Mouse (Mus musculus) mesoderm, embryonic 11.5 days (tissue): ENCODE results near the gene Mab21l3.

Experiments
- DNase-seq: peaks from one replicate; pipeline ENCODE4 v3.0.0-alpha.2; 2012; ENCODE audit warnings: low read depth, low spot score

The Mab21l3 gene

DNA sequence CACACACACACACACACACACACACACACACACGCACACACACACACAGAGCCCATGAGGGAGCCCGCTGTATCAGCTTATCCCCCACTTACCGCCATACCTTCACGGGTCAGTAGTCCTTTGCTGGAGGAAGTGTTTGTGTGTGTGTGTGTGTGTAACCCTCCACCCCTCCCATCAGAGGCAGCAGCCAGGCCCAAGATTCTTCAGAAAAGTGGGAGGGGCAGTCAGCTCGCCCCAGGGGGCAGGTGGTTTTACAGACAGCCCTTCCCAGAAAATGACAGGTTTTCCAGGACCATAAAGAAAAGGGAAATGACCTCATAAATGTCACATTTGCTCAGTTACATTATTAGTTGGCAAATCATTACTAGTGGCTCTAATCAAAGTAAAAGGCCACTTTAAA is at the start of gene Mab21l3:
Gene Mab21l3 (minus strand): TSS at position 144 of the 400 bp plus-strand sequence.
- no peak for DNase-seq

DNA sequence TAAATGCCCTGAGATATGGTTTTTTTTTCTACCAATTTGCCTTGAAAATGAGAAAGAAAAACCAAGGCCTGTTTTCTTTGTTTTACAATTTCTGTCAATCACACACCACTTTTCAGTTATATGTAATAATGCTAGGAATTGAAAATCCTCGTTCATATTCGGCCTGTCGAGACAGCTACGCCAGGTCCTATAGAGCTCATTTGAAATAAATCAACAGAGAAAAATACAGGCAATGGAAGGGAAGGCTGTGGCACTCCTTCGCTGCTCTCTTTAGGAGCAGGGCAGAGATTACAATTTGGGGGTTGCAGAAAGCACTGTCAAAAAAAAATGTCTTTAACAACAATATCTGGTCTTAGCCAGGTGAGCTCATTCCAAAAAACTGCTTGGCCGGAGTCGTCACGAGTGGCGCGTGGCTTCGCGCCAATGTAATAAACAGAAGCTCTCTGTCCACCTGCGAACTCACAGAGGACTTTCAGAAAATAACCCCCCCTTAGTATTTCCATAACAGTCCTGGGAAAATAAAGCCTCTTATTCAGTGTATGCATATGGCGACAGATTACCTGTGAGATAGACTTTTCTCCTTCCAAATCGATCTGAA is 48.7 kb upstream of the Mab21l3 start:
- DNase-seq: no peak

DNA sequence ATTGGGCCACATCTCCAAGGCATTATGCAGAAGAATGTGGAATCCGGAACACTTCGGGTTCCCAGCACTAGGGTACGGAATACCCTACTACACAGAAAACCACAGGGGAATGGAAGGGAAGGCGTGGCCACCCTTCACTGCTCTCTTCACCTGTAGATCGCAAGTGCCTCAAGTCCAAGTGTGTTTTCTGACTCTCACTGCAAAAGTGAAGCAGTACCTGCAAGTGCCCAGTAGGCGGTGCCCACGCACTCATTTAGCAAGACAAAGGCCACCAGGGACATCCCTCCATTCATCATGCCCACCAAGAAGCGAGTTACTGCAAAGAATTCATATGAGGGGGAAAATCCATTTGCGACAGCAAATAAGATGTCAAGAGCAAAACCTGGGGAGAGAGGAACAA is 48.1 kb upstream of the Mab21l3 start:
- DNase-seq: peak; percentile 92

DNA sequence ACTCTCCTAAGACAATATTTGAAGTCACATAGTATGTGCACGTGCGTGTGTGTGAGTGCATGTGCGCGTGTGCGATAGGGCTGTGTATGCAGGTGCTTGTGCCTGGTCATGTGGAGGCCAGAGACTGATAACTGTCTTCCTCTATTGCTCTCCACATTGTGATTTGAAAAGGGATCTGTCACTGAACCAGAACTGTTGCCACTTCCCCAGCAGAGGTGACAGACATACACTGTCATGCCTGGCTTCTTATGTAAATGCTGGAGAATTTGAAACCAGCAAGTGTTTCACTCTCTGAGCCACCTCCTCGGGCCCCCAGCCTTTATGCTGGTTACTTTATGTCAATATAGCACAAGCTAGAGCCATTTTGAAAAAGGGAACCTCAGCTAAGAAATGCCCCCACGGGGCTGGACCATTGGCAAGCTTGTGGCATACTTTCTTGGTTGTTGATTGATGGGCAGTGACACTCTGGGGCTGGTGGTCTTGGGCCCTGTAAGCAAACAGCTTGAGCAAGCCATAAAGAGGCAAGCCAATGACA is 46.7 kb upstream of the Mab21l3 start:
- DNase-seq: no peak

DNA sequence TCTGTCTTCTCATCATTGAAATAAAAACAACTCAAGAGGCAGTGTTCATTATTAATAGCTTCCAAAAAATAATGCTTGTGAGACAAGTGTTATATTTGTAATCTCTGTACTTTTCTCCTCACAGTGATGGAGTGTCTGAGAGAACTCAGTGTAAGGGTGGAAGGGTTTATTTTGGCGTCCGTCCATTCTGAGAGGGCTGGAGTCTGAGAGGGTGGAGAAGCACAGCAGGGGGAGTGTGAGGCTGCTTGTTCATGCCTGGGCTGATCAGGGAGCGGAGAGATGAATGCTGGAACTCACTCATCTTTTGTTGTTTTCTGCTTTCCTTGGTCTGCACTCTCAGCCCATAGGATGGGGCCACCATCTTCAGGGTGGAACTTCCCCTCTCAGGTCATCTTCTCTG is 36.8 kb upstream of the Mab21l3 start:
- no peak for DNase-seq

DNA sequence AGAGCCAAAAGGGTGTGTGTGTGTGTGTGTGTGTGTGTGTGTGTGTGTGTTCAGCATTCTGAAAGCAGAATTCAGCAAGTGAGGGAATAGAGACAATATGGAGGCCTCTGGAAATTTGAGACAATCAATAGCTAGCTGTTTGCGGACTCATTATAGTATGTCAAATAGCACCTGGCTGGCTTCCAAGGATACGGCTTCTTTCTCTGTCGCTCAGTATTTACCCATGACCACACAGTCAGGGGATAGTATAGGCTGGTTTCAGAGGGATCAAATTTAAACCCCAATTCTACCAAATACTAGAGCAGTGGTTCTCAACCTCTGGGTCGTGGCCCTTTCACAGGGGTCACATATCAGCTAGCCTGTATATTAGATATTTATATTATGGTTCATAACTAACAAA is 36.3 kb upstream of the Mab21l3 start:
- DNase-seq: no peak

DNA sequence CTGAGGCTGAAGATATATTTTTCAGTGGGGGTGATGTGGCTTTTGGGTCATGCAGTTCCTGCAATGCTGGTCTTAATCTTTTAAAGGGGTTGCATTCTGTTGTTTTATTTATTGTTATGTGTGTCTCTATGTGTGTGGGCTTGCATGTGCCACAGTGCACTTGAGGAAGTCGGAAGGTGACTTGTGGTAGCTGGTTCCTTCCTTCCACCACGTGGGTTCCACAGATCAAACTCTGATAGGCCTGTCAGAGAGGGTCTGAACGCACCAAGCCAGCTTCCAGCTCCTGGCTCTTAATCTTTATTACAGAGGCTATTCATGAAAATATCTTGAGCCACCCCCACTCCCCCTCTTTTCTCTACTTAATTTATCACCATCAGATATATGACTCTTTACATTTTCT is 35.1 kb upstream of the Mab21l3 start:
- no peak for DNase-seq

DNA sequence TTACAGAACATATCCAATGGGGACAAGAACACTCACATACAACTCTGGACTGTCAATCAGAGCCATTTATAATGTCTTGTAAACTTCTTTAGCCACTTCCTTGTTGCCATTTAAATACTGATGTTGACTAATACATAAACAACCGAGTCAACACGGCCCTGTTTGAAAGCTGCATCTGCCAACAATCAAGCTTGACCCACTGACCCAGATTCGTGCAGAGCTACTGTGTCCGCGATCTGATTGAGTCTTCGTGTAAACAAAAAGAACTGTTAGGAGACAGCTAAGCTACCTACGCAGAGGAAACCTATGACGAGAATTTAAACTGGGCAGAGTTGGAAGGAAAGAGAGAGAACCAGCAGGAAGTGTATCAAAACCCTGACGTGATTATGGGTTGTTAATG is 33.0 kb upstream of the Mab21l3 start:
- DNase-seq: no peak

DNA sequence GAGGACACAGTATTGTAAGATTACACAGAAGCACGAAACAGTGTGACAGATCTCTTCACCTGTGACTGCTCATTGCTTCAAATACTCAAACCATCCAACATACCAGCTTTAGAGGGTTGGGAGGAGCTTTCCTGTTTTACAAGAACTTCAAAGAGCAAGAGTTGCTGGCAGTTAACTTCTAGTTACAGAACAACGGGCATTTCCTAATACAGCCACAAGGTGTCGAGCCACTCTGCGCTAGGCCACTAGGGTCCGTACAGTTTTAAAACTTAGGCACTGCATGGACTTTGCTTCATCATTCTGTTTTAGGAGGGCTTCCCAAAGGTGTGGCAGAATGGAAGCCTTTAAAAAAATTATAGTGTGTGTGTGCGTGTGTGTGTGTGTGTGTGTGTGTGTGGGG is 32.1 kb upstream of the Mab21l3 start:
- no peak for DNase-seq

DNA sequence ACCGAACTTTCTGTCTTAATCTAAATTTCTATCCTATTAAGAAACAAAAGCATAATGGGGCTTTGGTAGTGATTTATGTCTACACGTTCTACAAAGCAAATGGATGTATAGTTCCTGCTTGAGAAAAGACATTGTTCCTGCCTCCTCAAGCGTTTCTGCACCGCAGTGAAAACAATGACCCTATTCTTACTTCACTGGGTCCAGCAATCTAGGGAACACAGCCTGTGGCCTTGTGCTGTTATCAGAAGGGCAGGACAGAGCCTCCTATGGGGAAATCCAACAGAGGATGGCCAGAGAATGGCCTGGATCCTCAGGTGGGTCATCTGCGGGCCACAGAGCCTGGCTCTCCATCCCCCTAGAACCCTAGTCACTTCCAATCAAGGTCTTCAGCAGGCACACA is 29.4 kb upstream of the Mab21l3 start:
- DNase-seq: peak; percentile 56

DNA sequence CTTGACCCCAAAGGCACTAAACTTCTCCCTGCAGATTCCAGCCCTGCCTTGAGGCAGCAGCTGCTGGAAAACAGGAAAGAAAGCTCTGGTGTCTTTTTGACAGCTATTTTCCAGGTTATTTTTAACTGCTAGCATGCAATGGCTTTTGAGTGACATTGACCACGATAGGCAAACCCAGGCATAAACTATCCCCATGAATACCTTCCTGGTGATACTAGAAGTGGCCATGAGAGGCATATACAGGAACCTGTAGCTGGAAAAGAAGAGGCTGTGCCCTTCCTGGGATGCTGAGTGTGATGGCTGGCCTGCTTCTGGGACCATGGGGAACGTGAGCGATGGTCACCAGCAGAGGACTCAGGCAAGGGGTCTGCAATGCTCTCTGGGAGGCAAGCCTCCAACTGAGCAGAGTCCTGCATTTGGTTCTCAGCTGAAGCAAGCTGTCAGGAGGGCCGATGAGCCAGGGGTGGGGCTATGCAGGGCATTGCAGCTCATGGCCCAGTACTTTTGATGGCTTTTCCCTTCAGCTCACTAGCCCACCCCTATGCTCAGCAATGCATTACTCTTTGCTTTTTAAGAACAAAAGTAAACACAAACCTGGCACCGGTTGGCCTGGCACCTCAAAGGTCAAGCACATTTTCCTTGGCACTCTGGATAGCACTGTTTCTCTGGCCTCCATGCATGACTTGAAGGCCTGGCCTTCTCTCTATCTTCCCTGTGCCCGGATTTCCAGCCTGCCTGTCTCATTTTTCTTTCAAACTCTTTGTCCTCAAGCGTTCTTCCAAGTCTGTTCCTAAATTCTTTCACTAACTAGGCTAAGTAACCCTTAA is 27.9 kb upstream of the Mab21l3 start:
- no peak for DNase-seq

DNA sequence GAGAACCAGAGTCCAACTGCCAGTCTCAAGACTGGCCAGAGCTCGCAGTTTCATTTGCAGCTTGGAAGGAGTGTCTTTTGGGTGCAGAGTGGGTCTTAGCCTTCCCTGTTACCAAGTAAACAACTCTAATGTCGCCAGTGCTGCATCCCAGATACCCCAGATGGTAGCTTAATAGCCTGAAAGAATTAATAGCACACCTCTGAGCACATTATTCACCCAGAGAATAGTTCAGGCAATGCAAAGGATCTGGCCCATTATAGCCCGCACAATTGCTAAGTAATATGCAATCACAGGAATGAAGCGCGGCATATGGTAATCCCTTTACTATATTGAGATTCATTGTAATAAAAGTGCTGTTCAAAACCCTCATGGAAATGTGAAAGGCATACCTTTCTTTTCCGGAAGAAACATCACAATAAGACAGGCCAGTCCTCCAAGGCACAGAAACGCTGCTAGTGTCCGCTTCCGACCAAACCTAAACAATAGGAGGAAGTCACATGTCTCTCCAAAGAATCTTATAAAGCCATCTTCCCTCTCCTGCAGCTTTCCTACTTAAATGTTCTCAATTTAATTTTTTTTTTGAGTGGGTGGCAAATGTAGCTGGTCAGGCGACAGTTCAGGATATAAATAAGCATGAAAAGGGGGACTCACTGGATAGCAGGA is 26.6 kb upstream of the Mab21l3 start:
- DNase-seq: no peak

DNA sequence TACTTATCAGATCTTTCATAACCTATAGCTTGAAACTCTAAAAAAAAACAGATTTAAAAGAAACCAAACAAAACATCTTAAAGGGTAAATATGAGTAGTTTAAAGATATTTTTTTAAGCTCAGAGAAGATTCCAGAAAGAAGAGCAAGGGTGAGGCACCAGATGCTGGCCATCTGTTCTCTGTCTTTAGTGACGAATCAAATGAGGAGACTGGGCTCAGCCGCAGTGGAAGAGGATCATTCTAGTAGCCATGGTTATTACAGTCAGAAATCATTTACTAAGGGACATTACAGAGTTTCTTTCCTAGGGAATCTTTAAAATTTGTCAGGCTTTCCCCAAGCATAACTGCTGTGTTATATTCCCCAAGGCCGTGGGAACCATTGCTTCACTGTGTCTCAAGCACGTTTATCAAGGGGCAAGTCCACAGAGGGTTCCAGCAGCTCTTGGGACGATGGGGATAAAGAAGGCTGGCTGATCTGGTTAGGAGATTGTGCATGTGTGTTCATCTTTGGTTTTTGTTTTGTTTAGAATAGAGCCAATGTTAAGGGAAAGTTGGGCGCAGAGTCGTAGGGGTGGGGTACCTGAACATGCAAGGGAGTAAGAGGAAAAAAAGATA is 24.4 kb upstream of the Mab21l3 start:
- DNase-seq: no peak

DNA sequence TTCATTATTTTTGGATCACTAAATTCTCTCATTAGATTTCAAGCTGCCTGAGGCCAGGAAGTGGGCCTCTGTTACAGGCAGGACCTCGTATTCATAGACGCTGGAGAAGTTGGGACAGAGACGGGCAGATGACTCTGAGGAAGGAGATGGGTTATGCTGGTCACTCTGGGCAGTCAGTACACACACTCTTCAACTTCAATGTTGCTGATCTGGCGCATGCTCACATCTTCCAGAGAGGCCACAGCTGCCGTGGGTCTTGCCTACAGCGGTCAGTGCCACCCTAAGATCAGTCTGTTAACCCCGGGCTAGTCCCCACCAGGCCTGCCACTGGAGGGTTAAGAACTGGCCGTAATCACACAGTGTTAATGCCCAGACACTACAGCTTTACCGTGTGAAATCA is 23.2 kb upstream of the Mab21l3 start:
- no peak for DNase-seq

DNA sequence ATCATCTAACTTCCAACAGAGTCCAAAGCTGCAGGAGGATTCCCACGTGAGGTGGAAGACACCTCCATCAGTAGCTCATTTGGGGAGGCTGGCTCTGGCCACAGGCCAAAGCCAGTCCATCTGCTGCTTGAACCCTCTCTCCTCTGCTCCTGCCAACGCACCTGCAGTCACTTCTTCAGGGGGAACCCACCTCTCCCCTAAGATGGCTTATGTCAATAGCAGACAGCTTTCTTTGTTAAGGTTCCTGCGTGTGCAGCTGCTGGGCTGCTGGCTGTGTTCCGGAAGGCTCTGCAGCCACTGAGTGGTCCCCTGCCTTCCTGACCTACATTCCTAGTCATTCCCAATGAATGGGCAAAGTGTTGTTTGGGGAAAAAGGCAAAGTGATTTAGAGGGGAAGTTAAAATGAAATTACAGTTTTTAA is 18.3 kb upstream of the Mab21l3 start:
- DNase-seq: no peak

DNA sequence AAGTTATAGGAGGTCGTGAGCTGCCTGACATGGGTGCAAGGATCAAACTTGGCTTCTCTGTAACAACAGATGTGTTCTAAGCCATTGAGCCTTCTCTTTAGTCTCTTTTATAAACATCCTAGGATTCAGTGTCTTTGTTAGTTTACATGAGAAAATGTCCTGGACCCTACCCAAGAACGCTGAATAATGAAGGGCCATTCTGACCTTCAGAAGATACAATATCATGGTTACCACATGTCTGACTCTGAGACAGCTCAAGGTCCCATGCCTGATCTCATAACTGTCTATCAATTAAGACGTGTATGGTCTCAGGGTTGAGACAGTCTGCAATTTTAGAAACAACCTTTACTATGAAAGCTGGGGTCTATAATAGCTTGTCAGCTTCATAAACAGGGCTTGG is 13.1 kb upstream of the Mab21l3 start:
- no peak for DNase-seq

DNA sequence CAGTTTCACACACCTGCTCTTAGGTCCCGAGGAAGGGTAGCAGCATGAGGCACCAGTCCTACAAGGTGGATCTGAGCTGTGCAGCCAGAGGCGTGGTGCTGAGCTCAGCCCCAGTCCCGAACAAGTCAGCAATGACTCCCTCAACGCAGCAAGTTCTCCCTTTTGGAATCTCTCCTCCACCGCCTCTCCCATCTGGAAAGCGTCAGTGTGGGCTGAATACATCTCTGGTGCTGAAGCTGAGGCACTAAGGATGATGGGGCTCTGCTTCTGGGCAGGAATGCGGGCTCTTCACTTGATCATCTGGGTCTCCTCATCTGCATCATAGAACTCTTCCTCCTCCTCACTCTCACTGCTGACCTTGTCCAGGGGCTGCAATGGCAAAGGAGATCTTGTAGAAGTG is 11.4 kb upstream of the Mab21l3 start:
- no peak for DNase-seq

DNA sequence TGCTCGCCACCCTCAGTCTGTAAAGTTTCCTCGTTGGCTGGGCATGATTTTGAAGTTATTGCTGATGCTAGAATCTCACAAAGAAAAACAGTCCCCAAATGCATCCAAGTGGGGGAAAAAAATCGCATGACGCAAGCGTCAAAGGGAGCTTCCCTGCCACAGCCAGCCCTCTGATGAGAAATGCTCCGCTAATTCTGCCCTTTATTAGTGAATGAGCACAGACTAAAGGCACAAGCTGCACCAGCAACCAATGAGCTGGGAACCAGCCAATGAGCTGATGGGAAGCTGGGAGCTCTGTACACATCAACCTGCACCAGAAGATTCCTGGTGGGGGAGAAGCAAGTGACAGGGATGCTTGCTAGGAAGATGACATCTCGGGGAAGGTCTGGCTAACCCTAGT is 11.0 kb upstream of the Mab21l3 start:
- no peak for DNase-seq

DNA sequence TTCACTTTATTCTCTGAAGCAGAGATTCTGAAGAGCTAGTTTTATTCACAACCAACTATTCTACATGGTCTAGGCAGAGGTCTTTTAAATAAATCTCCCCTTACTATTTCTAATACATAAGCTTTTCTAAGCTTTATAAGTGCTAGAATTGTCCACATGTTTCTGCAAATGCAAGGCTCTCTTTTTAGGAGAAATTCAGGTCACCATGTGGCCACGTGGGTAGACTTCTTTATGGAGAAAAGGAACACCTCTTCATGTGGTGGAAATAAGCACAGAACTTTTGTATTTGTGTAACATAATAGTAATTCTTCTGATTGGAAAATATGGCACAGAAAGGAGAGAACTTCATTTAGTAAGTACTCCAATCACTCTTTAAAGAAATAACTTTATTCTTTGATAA is 5.3 kb upstream of the Mab21l3 start:
- no peak for DNase-seq

DNA sequence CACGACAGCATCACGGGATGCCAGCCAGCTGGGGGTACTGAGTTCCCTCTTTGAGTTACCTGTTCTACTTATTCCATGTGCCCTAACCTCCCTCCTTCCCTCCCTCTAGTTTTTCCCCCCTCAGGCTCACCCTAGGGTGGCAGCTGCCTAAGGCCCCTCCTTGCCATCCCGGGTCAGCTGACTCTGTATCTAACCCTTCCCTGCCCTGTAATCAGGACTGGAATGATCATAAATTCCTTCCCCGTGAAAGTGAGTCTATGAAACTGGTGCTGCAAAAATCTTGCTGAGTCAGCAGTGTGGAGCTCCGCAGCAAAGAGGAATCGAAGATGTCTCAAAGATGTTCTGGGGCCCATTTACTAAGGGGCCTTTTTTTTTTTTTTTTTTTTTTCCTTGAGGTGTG is 2.6 kb upstream of the Mab21l3 start:
- no peak for DNase-seq

DNA sequence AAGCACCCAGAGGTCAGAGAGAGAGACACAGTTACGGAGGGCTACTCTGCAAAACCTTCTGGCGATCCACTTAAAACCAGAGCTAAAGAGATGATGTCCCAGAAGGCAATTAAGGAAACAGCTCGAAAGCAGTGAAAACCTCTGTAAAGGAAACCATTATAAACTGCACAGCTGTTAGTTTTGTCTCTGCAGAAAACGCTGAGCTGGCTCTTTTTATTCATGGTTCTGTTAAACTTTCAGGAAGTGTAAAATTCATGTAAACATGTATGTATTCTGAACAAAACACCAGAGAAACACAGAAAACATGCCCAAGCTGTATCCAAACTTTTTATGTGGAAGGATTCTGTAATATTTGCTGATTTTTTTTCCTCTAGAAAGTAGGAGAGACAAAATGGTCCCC is 2.7 kb downstream of the Mab21l3 start:
- DNase-seq: no peak

DNA sequence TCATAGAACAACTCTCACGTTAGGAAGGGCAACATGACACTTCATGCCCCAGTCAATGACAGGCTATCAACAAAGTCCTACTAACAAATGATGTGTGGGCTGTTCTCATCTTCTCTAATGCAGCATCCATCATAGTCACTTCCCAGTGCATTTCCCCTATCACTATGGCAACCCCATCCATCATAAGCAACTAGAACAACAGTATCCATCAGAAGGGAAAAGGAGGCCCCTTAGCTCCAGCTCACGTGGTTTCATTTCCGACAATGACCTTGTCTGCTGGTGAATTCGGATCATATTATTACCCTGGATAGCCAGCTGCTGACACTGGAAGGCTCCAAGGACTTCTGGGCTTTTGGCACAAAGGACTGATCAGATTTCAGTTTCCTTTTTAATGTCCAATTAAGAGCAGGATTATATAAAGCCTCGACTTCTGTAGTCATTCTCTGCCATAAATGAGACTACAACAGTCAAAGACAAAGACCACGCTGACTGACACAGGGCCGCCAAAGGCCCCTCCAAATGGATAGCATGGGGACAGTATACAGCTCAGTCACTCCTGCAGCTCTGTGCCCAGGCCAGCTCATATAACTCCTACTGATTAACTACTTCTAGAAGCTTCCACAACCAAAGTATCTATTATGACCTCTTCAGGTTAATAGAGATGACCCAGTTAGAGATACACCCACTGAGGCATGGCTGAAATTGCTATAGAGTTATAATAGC is 6.2 kb downstream of the Mab21l3 start:
- DNase-seq: peak; percentile 37
